Mouse (Mus musculus) macrophage (primary cell): ENCODE measurements around the gene Dnajc1. TPM values are rescaled to one million over a fixed set of nuclear protein-coding genes. Genes with fewer than 3 reads are reported as not detected.

Experiments used
- H3K27ac ChIP-seq: fragments of 350-480 bp; formaldehyde crosslinking; 2 replicates; pipeline ENCODE4 v1.9.0; 2021
- H3K36me3 ChIP-seq: fragments of 350-480 bp; formaldehyde crosslinking; 2 replicates; pipeline ENCODE4 v1.9.0; 2021; ENCODE audit errors: inconsistent target
- H3K4me3 ChIP-seq: fragments of 350-480 bp; formaldehyde crosslinking; 2 replicates; pipeline ENCODE4 v1.9.0; 2021; ENCODE audit errors: inconsistent target
- H3K79me2 ChIP-seq: fragments of 350-480 bp; formaldehyde crosslinking; 2 replicates; pipeline ENCODE4 v1.9.0; 2021; ENCODE audit errors: inconsistent target
- WGBS: methylation state at CpG from one replicate; pipeline ENCODE4 v1.1.7; 2026; ENCODE audit warnings: inconsistent platforms; ENCODE audit not compliant: missing documents; 5-methylcytosine and 5-hydroxymethylcytosine counted together
- polyA plus RNA-seq: library from polyadenylated mRNA; stranded (reverse); fragments of 250-400 nt; gene quantifications from 3 replicates; pipeline ENCODE4 v1.2.4, GENCODE M21; 2018; ENCODE audit warnings: inconsistent platforms
- total RNA-seq, 78 experiments: library from RNA; depleted of rRNA; stranded (reverse); fragments of 250-400 nt; gene quantifications; 1 replicate in 9 of 78; 2 replicates in 24 of 78; 3 replicates in 43 of 78; 4 replicates in 2 of 78; pipeline ENCODE4 v1.2.4; 2018; ENCODE audit warnings: inconsistent platforms in 56 of 78

The Dnajc1 gene
- total RNA-seq (2018; cell fraction: chromatin; rRNA removed): 100 to 1,000 TPM in 4 of 26 experiments, 10 to 100 TPM in 22; 58.9 to 183 (median 78.9) TPM
- total RNA-seq (2018; cell fraction: cytosol; rRNA removed): 10 to 100 TPM; 16.9 to 43.7 (median 26.4) TPM
- total RNA-seq (2018; cell fraction: nucleus; rRNA removed): 100 to 1,000 TPM in 2 of 26 experiments, 10 to 100 TPM in 24; 32.3 to 115 (median 58.7) TPM
- polyA plus RNA-seq: 18.8 to 68.3 TPM (median 27.2 TPM) in 3 replicates

DNA sequence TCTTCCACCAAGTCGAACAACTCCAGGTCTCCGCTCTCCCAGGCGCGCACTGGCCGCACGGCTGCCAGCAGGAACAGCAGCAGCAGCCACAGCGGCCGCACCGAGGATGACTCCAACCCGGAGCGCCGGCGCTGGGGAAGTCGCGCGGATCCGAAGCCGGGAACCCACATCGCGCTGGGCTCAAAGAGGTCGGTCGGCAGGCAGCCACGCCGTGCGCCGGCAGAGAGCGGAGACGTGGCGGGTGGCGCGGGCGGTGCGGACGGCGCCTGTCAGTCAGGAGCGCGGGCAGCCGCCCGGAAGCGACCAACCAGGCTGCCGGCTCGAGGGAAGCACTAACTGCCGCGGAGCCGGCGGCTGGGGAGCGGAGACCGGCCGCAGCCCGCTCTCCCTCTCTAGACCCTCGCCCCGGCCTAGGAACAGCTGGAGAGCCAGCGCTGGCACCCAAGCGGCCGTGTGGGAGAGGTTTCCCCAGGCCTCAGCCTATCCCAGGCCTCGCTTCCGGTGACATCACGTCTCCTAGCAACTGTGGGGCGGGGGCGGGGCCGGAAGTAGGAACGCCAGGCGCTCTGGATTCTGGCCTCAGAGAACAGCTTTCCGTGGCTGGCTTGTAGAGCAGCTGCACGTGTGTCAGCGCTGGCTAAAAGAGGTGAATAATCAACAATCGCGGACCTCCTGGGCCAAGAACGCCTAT lies at the start of gene Dnajc1:
Gene Dnajc1 (minus strand): TSS at position 500 of the 691 bp plus-strand sequence.
- H3K27ac ChIP-seq: 0 out of 2 replicates have a peak within 1 kb of the TSS, but pooled peaks have one; percentile 21
- WGBS: under 1% methylated on average over 59 of the region's 69 CpGs
- no peaks in the 10 kb centered on the region for H3K36me3 ChIP-seq

DNA sequence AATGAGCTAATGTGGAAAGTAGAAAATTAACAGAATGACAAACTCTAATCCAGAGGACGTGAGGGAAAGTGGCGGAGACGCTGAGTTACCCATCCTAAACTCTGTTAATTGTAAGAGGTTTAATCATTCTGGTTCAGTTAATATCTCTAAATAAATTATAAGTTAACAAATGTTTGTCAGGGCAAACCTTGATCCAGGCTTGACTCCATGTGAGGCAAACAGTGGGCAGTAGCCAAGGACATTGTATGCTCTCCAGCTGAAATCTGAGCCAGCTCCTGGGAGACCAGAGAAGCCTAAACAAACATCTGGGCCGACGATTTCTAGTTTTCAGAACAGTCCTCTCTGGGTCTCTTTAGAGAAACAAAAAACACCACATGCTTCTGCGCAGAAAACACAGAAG lies 49.2 kb upstream of the Dnajc1 start:
- WGBS: 90% methylated on average over 6 of the region's 6 CpGs
- Histone ChIP-seq H3K36me3 (no peaks in the 10 kb centered on the region), H3K79me2 (no peaks in the 10 kb centered on the region), H3K27ac (no peak overlapping the region), H3K4me3 (no peak overlapping the region)

More for the DNA sequence above, at the start of gene Dnajc1:
- Histone ChIP-seq H3K79me2 (peaks cover 45% of the 10 kb centered on the region), H3K4me3 (peak within 1 kb of the TSS; percentile 73)

DNA sequence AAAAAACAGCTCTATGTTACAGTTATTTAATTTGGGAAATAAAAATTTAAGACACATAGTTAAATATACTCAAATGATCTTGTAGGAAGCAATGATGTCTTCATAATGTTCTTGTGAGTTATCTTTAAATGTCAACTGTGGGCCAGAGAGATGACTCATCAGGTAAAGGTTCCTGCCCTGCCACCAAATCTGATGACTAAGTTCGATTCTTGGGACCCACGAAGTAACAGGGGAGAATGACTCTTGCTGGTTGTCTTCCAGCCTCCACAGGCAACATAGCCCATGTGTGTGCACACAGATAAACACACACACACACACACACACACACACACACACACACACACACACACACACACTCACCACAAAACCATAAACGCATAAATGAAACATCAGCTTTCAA lies 22.6 kb upstream of the Dnajc1 start:
- no peak overlapping the region for H3K27ac ChIP-seq
- 69% methylated on average over 2 of the region's 3 CpGs for WGBS
- H3K4me3 ChIP-seq: no peak overlapping the region
- H3K79me2 ChIP-seq: no peaks in the 10 kb centered on the region
- no peaks in the 10 kb centered on the region for H3K36me3 ChIP-seq

DNA sequence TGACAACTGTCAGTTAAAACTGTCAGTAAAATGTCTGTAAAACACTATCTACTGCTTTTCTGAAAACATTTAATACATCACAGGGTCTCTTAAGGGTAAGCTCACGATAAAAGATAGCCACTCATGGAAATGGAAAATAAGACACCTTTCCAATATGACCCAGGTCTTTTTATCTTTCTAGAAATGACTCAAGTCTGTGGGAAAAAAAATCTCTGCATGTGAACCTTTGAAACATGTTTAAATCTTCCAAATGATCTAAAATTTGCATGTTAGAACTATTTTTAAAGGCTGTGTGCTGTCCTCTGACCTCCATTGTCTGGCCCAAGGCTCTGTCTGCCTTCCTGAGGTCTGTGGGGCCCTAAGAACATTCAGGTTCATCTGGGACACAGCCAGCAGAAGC lies 11.0 kb upstream of the Dnajc1 start:
- no peak overlapping the region for H3K27ac ChIP-seq
- 94% methylated on average over 1 of the region's 1 CpGs for WGBS
- H3K36me3 ChIP-seq: no peaks in the 10 kb centered on the region
- H3K4me3 ChIP-seq: no peak overlapping the region
- no peaks in the 10 kb centered on the region for H3K79me2 ChIP-seq

DNA sequence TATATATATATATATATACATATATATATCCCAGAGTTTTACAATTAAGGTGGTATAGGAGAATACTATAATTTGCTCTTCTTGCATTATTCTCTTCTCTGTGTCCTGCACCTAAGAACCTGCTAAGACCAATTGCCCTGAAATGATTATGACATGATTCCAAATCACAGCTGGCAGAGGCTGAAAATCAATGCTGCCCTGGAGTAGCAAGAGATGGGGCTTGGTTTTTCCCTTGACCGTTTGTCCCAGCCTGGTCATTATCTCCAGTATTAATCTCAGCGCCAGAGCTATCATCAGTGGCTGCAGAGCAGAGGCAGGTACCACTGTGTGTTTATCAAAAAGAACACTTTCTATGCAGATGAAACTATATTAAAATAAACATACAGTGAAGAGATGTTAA lies 9.1 kb upstream of the Dnajc1 start:
- H3K27ac ChIP-seq: no peak overlapping the region
- H3K79me2 ChIP-seq: no peaks in the 10 kb centered on the region
- H3K4me3 ChIP-seq: no peak overlapping the region
- H3K36me3 ChIP-seq: no peaks in the 10 kb centered on the region
- WGBS: 85% methylated on average over 2 of the region's 2 CpGs

DNA sequence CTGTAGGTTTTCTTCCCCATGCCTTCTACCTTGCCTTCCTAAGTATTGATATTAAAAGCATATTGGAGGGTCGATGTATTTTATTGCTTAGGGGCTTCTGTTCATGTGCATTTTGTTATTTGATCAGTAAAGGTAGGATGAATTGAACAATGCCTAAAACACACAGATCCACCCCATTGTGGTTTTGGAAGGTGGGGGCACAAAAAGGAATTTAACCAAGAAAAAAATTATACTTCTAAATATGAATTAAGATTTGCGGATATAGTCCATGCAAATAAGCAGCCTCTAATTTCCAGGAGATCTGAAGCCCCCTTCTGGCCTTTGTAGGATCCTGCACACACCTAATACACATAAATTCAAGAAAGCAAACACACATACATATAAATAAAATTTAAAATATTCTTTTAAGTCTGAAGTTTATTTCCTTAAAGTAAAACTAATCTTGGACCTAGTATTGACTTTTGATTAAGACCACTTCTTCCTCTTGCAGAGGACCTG lies 441 bp upstream of the Dnajc1 start:
- H3K27ac ChIP-seq: no peak overlapping the region
- peaks cover 39% of the 10 kb centered on the region for H3K79me2 ChIP-seq
- H3K4me3 ChIP-seq: peak overlapping the region; percentile 7; the same call in 1 of the 2 replicates
- no peaks in the 10 kb centered on the region for H3K36me3 ChIP-seq
- WGBS: 68% methylated on average over 2 of the region's 2 CpGs

DNA sequence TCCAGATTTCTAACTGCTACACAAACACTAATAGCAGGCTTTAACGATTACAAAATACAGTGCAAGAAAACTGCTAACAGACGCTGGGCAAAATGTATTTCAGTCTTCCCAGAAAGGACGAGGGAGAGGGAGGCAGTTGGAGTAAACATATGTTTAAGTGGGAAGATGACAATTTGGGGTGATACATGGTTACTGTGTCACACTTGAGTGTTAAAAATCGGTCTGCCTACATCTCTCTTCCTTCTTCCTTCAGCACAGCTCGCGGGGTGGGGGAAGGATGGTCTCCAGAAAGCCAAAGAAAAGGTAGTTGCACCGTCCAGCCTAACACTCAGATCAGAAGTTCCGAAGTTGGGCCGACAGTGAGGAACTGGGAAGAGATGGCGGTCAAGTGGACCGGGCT lies 769 bp downstream of the Dnajc1 start:
- H3K79me2 ChIP-seq: peaks cover 51% of the 10 kb centered on the region
- 2% methylated on average over 11 of the region's 11 CpGs for WGBS
- no peaks in the 10 kb centered on the region for H3K36me3 ChIP-seq
- H3K4me3 ChIP-seq: peak overlapping the region; percentile 73
- 0 out of 2 replicates have a peak overlapping the region, but pooled peaks have one; percentile 21 for H3K27ac ChIP-seq

DNA sequence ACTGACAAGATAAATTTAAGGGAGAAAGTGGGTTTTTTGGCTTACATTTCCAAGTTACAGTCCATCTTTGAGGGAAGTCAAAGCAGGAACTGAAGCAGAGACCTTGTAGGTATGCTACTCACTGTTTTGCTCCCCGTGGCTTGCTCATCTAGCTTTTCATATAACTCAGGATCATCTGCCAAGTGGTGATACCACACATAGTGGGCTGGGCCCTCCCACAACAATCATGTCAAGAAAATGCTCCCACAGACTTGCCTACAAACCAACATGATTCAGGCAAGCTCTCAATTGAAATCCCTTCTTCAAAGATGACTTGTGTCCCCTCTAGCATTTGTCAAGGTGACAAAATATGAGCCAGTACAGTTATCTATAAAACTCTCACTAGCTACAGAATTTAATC lies 3.0 kb downstream of the Dnajc1 start:
- peaks cover 67% of the 10 kb centered on the region for H3K79me2 ChIP-seq
- 80% methylated on average over 1 of the region's 1 CpGs for WGBS
- no peak overlapping the region for H3K4me3 ChIP-seq
- H3K27ac ChIP-seq: no peak overlapping the region
- H3K36me3 ChIP-seq: no peaks in the 10 kb centered on the region

DNA sequence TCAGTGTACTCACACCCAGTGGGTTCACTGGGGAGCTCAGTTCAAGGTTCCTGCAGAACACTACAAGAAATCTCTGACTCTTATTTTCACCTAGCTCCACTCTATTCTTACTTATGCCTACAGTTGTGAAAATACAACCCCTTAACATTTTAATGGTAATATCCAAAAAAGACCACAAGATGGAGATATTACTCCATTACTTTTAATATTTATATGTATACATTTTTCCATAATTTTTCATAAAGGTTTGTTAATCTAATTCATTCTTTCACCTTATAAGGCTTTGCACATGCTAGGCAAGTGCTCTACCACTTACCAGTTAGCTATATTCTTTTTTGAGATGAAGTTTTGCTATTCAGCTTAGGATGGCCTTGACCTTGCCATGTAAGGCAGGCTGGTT lies 11.0 kb downstream of the Dnajc1 start:
- no peak overlapping the region for H3K4me3 ChIP-seq
- no peak overlapping the region for H3K27ac ChIP-seq
- H3K79me2 ChIP-seq: peaks cover 66% of the 10 kb centered on the region; the same call in 1 of the 2 replicates
- no peaks in the 10 kb centered on the region for H3K36me3 ChIP-seq

DNA sequence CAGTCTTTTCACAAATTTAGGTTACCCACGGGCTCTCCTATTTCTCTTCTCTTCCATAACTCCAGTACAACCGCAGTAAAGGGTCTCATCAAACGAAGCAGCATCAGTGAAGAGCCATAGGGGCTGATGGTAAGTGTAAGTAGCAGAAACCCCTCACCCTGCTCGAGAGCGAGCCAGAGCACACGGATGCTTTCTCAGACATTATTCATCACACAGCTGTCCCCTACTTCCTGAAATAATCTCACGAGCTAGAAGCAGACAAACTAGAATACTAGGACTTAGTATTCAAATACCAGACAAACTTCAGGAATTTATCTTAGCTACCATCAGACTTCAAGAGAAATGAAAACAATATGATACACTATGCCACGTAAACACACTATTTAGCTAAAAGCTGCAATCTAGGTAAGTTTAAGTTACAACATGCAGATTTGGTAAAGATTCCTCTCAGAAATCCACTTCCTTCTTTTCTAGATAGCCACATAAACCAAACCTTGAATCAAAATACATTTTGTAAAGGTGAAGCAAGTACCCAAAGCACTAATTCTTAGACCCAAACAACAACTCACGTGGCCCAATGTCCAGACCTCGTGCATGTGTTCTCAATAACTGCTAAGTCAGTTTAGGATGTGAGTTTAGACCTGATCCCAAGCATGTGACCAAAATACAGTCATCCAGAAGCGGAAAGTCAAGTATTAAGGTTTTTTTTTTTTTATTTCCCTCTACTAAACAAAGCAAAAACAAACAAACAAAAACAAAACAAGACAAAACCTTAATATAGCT lies 20.0 kb downstream of the Dnajc1 start:
- no peak overlapping the region for H3K4me3 ChIP-seq
- WGBS: 26% methylated on average over 11 of the region's 11 CpGs
- peaks cover 39% of the 10 kb centered on the region; the same call in 1 of the 2 replicates for H3K79me2 ChIP-seq
- H3K36me3 ChIP-seq: no peaks in the 10 kb centered on the region
- no peak overlapping the region for H3K27ac ChIP-seq

DNA sequence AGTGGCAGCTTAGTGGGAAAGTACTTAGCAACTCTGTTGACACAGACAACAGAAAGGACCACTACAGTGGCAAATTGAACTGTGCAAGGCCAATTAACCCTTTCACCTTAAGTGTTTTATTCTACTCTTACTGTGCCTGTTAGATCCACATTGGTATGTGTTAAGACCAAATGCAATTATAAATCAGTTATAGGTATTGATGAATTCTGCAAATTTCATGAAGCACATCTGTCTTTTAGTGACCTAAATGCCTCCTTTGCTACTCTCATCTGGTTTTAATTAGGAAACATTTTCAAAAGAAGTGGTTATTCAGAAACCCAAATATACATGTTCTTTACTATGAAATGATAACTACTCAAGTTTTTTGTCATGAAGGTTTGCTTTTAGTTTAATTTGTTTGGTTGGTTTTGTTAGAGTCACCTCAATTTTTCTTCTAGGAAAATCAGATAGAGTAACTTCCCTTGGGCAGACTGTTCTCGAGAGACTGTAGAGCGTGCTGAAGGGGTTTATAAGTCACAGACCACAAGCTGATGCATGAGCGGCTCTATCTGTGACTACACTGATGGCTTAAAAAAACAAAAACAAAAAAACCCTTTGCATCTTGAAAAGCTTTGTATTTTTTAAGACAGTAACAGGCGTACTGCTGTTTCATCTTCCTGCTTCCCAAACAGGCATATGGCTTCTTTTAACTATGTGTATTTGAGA lies 21.7 kb downstream of the Dnajc1 start:
- Histone ChIP-seq H3K4me3 (no peak overlapping the region), H3K79me2 (peaks cover 32% of the 10 kb centered on the region; the same call in 1 of the 2 replicates), H3K27ac (no peak overlapping the region), H3K36me3 (no peaks in the 10 kb centered on the region)
- 92% methylated on average over 4 of the region's 4 CpGs for WGBS

DNA sequence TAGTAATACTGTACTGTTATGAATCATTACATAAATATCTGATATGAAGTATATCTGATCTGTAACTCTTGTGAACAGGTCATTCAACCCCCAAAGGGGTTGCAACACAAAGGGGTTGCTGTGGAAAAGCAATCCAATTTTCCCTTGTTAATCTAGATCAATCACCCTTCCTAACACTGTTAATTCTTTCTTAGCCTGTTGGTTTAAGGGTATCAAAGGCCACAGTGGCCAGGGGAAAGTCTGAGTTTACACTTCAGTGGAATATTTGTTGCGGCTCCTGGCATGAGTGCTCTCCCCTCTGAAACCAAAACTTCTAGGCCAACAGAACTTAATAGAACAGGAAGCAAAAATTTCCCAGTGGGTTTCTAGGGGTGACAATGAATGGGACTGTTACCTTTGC lies 28.2 kb downstream of the Dnajc1 start:
- 100% methylated on average over 1 of the region's 1 CpGs for WGBS
- H3K79me2 ChIP-seq: peaks cover 15% of the 10 kb centered on the region; the same call in 1 of the 2 replicates
- no peak overlapping the region for H3K4me3 ChIP-seq
- no peak overlapping the region for H3K27ac ChIP-seq
- H3K36me3 ChIP-seq: no peaks in the 10 kb centered on the region

DNA sequence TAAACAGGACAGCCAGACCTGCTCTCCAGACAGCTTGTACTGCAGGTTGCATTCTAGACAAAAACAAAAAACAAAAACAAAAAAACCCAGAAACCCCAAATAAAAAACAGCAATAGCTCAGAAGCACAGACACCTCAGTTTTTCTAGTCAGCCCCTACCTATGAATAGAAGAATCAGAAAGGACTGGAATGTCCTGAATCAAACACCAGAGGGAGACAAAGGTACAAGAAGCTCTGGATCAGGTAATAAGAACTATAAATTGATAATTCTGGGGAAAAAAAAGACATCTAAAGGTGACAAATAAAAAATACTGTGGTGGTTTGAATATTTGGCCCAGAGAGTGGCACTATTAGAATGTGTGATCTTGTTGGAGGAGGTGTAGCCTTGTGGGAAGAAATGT lies 37.3 kb downstream of the Dnajc1 start:
- Histone ChIP-seq H3K79me2 (no peaks in the 10 kb centered on the region), H3K27ac (no peak overlapping the region), H3K4me3 (no peak overlapping the region), H3K36me3 (no peaks in the 10 kb centered on the region)

DNA sequence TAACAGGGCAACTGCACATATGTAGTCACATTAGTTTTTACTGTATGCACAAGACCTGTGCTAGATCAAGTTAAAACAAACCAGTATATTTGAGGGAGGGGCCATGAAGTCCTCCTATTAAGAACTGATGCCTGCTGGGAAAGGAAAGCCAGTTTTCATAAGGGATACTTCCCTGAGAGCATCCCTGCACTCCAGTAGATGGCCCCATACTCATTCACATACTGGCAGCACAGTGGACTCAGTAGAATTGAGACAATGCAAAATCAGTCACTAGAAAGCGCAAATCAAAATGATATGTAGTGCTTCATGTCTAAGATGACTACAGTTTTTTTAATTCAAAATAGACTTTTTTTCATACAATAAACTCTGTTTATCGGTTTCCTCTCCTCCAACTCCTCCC lies 40.0 kb downstream of the Dnajc1 start:
- 89% methylated on average over 2 of the region's 2 CpGs for WGBS
- no peak overlapping the region for H3K4me3 ChIP-seq
- no peaks in the 10 kb centered on the region; the same call in 1 of the 2 replicates for H3K79me2 ChIP-seq
- H3K36me3 ChIP-seq: no peaks in the 10 kb centered on the region
- no peak overlapping the region for H3K27ac ChIP-seq
